Mouse (Mus musculus) intestine, embryonic 14.5 days (tissue): ENCODE results near the gene Jam3. TPM values are rescaled to one million over a fixed set of nuclear protein-coding genes. Genes with fewer than 3 reads are reported as not detected.

Experiments
- ATAC-seq: fragments of 200-750 bp; cut with Nextera tagmentation; replicated peaks from 2 replicates; pipeline ENCODE4 v1.8.0; 2017; ENCODE audit warnings: low read depth, moderate number of reproducible peaks, moderate TSS enrichment, moderate library complexity; ENCODE audit not compliant: low FRiP score, low TSS enrichment
- DNase-seq: peaks from one replicate; pipeline ENCODE4 v3.0.0-alpha.2; 2018; ENCODE audit warnings: low spot score
- H3K27ac ChIP-seq: fragments of 300-500 bp; sonication (generic); 2 replicates; pipeline ENCODE4 v1.5.1; 2014; ENCODE audit warnings: low read depth, mild to moderate bottlenecking, control low read depth
- H3K27me3 ChIP-seq: fragments of 300-500 bp; sonication (generic); replicated peaks from 2 replicates; pipeline ENCODE4 v1.6.1; 2014; ENCODE audit warnings: low read length, control low read depth; ENCODE audit not compliant: control insufficient read depth, insufficient read depth
- H3K36me3 ChIP-seq: fragments of 300-500 bp; sonication (generic); 2 replicates; pipeline ENCODE4 v1.6.1; 2014; ENCODE audit warnings: low read length, control low read depth; ENCODE audit not compliant: control insufficient read depth, insufficient read depth
- H3K4me1 ChIP-seq: fragments of 300-500 bp; sonication (generic); replicated peaks from 2 replicates; pipeline ENCODE4 v1.6.1; 2014; ENCODE audit warnings: low read length, control low read depth, mixed read lengths; ENCODE audit not compliant: control insufficient read depth, insufficient read depth
- H3K4me2 ChIP-seq: fragments of 300-500 bp; sonication (generic); 2 replicates; pipeline ENCODE4 v1.6.1; 2014; ENCODE audit warnings: low read length
- H3K4me3 ChIP-seq: fragments of 300-500 bp; sonication (generic); 2 replicates; pipeline ENCODE4 v1.5.1; 2014; ENCODE audit warnings: low read depth, low read length, control low read depth, mixed read lengths
- H3K9ac ChIP-seq: fragments of 300-500 bp; sonication (generic); 2 replicates; pipeline ENCODE4 v1.6.1; 2014; ENCODE audit warnings: mild to moderate bottlenecking, low read length
- H3K9me3 ChIP-seq: fragments of 300-500 bp; sonication (generic); 2 replicates; pipeline ENCODE4 v1.6.1; 2016; ENCODE audit warnings: low read length, control low read depth; ENCODE audit not compliant: control insufficient read depth
- WGBS: fragments of 180-500 bp; shearing (Covaris S2); extraction: QIAGEN DNeasy Blood & Tissue Kit; methylation state at CpG from one replicate; pipeline ENCODE4 v1.1.7; 2014; 5-methylcytosine and 5-hydroxymethylcytosine counted together
- polyA plus RNA-seq: library from polyadenylated mRNA; unstranded; fragments of >200 nt; fragmentation: Nextera tagmentation; extraction: Ambion mirVana; gene quantifications from 2 replicates; pipeline ENCODE4 v1.2.1, GENCODE M21; 2014

The Jam3 gene
- polyA plus RNA-seq, 1 experiment from 2014 or later: 60.0 TPM

- Histone ChIP-seq H3K27me3 (no peaks in the 10 kb centered on the region), H3K4me2 (no peak overlapping the region), H3K4me3 (no peak overlapping the region), H3K9me3 (no peaks in the 10 kb centered on the region), H3K4me1 (no peaks in the 10 kb centered on the region), H3K27ac (no peak overlapping the region), H3K36me3 (peaks cover 81% of the 10 kb centered on the region), H3K9ac (no peak overlapping the region)
- no peak for ATAC-seq
- WGBS: 89% methylated on average over 4 of the region's 4 CpGs
- DNase-seq: no peak
Observed at GRCm38 (mm10) chr9:27099474-27099873, 55.7 kb downstream of the Jam3 start.

- DNase-seq (no peak), ATAC-seq (no peak)
- Histone ChIP-seq H3K4me3 (no peak overlapping the region), H3K9ac (no peak overlapping the region), H3K4me2 (no peak overlapping the region), H3K27ac (no peak overlapping the region), H3K27me3 (no peaks in the 10 kb centered on the region), H3K4me1 (no peaks in the 10 kb centered on the region), H3K36me3 (peaks cover 87% of the 10 kb centered on the region), H3K9me3 (no peaks in the 10 kb centered on the region)
- WGBS: 87% methylated on average over 8 of the region's 8 CpGs
Observed at GRCm38 (mm10) chr9:27098557-27098956, 56.7 kb downstream of the Jam3 start.

- Histone ChIP-seq H3K27ac (no peak overlapping the region), H3K4me2 (no peak overlapping the region), H3K27me3 (no peaks in the 10 kb centered on the region), H3K4me3 (no peak overlapping the region), H3K9me3 (no peaks in the 10 kb centered on the region), H3K4me1 (no peaks in the 10 kb centered on the region), H3K36me3 (peaks cover 91% of the 10 kb centered on the region), H3K9ac (no peak overlapping the region)
- 63% methylated on average over 4 of the region's 4 CpGs for WGBS
- ATAC-seq (no peak), DNase-seq (no peak)
Observed at GRCm38 (mm10) chr9:27098092-27098491, 57.1 kb downstream of the Jam3 start.

- DNase-seq: no peak
- Histone ChIP-seq H3K27me3 (no peaks in the 10 kb centered on the region), H3K4me1 (no peaks in the 10 kb centered on the region), H3K4me2 (no peak overlapping the region), H3K36me3 (peaks cover 90% of the 10 kb centered on the region), H3K27ac (no peak overlapping the region), H3K4me3 (no peak overlapping the region), H3K9me3 (no peaks in the 10 kb centered on the region), H3K9ac (no peak overlapping the region)
- ATAC-seq: no peak
- WGBS: 94% methylated on average over 6 of the region's 6 CpGs
Observed at GRCm38 (mm10) chr9:27092916-27093315, 62.3 kb downstream of the Jam3 start.

GRCm38 (mm10) chr9:27090801-27091775 is 64.1 kb downstream of the Jam3 start:
- Histone ChIP-seq H3K27ac (no peak overlapping the region), H3K36me3 (peaks cover 92% of the 10 kb centered on the region), H3K4me1 (no peaks in the 10 kb centered on the region), H3K27me3 (no peaks in the 10 kb centered on the region), H3K9ac (no peak overlapping the region), H3K4me3 (no peak overlapping the region), H3K9me3 (no peaks in the 10 kb centered on the region), H3K4me2 (no peak overlapping the region)
- no peak for DNase-seq
- 92% methylated on average over 13 of the region's 13 CpGs for WGBS
- ATAC-seq: no peak

GRCm38 (mm10) chr9:27090134-27090533 is 65.1 kb downstream of the Jam3 start:
- Histone ChIP-seq H3K27ac (no peak overlapping the region), H3K36me3 (peaks cover 91% of the 10 kb centered on the region), H3K4me1 (no peaks in the 10 kb centered on the region), H3K4me3 (no peak overlapping the region), H3K4me2 (no peak overlapping the region), H3K9ac (no peak overlapping the region), H3K9me3 (no peaks in the 10 kb centered on the region), H3K27me3 (no peaks in the 10 kb centered on the region)
- ATAC-seq (no peak), DNase-seq (no peak)
- 92% methylated on average over 1 of the region's 1 CpGs for WGBS

- no peaks in the 10 kb centered on the region for H3K4me1 ChIP-seq
- no peak overlapping the region for H3K9ac ChIP-seq
- no peak overlapping the region for H3K27ac ChIP-seq
- WGBS: 91% methylated on average over 3 of the region's 3 CpGs
- H3K4me3 ChIP-seq: no peak overlapping the region
- peaks cover 98% of the 10 kb centered on the region for H3K36me3 ChIP-seq
- DNase-seq (no peak), ATAC-seq (no peak)
- no peaks in the 10 kb centered on the region for H3K27me3 ChIP-seq
- no peak overlapping the region for H3K4me2 ChIP-seq
- H3K9me3 ChIP-seq: no peaks in the 10 kb centered on the region
Observed at GRCm38 (mm10) chr9:27087402-27087801, 67.8 kb downstream of the Jam3 start.

GRCm38 (mm10) chr9:27086256-27086655 is 69.0 kb downstream of the Jam3 start:
- H3K27me3 ChIP-seq: no peaks in the 10 kb centered on the region
- DNase-seq (no peak), ATAC-seq (no peak)
- WGBS: 88% methylated on average over 5 of the region's 5 CpGs
- H3K9ac ChIP-seq: no peak overlapping the region
- no peaks in the 10 kb centered on the region for H3K4me1 ChIP-seq
- H3K4me3 ChIP-seq: no peak overlapping the region
- H3K9me3 ChIP-seq: no peaks in the 10 kb centered on the region
- H3K4me2 ChIP-seq: no peak overlapping the region
- peaks cover 92% of the 10 kb centered on the region for H3K36me3 ChIP-seq
- no peak overlapping the region for H3K27ac ChIP-seq

- Histone ChIP-seq H3K4me1 (no peaks in the 10 kb centered on the region), H3K4me3 (no peak overlapping the region), H3K27me3 (no peaks in the 10 kb centered on the region), H3K4me2 (no peak overlapping the region), H3K27ac (no peak overlapping the region), H3K9me3 (no peaks in the 10 kb centered on the region), H3K36me3 (peaks cover 71% of the 10 kb centered on the region), H3K9ac (no peak overlapping the region)
- no peak for ATAC-seq
- DNase-seq: no peak
Observed at GRCm38 (mm10) chr9:27075812-27076211, 79.4 kb downstream of the Jam3 start.
